Mouse (Mus musculus): ENCODE data around the gene Agfg2. TPM values are rescaled to one million over a fixed set of nuclear protein-coding genes. Genes with fewer than 3 reads are reported as not detected.

Gene Agfg2
- polyA plus RNA-seq (2014; fragmentation: Illumina TruSeq; extraction: RNeasy Lipid Tissue Mini Kit (QIAGEN cat#74804); ENCODE audit: low read depth, low replicate concordance): 11.3 TPM

GRCm38 (mm10) chr5:137684294-137685123, at the start of gene Agfg2:
Agfg2 (minus strand) TSS chr5:137684726.

DNA sequence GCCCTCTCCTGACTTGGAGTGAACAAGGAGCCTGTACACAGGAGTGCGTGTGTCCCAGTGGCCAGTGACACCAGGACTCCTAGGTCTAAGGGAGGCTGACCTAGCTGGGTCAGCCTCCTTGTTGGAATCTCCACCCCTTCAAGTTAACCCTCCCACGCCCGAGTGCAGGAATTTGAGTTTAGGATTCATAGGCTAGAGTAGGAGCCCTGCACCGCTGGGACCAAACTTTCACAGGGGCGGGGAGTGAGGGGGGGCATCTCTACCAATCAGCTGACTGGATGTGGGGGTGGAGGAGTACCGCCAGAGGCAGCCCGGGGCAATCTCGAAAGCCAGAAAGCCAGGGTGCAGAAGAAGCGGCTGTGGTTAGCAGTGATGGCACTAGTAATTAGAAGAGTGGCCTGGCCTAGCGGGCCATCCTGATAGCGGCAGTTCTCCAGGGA, 38.9 kb downstream of the Agfg2 start, which contains the start of gene Irs3:
Gene Irs3, minus strand, starts transcription at position 63 of the 440 bp plus-strand sequence.

DNA sequence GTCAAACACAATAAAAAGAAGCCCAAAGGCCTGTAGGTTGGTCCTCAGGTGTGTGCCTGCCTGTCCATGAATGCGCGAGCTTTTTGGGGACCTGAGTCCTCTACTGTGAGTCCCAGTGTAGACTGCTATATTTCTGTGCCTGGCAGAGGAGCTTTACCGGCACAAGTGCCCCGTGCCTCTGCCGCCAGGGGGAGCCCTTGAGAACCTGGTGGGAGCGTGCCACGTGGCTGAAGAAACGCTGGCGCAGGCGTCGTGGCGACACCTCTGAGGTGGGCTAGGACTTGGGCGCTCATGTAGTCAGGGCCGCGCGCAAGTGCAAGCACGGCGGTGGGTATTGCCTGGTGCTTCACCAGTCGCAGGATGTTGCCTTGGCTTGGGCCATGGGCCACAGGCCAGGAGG, 43.5 kb downstream of the Agfg2 start, which contains the start of gene Sap25:
Gene Sap25, plus strand, starts transcription at position 281 of the 400 bp plus-strand sequence.

DNA sequence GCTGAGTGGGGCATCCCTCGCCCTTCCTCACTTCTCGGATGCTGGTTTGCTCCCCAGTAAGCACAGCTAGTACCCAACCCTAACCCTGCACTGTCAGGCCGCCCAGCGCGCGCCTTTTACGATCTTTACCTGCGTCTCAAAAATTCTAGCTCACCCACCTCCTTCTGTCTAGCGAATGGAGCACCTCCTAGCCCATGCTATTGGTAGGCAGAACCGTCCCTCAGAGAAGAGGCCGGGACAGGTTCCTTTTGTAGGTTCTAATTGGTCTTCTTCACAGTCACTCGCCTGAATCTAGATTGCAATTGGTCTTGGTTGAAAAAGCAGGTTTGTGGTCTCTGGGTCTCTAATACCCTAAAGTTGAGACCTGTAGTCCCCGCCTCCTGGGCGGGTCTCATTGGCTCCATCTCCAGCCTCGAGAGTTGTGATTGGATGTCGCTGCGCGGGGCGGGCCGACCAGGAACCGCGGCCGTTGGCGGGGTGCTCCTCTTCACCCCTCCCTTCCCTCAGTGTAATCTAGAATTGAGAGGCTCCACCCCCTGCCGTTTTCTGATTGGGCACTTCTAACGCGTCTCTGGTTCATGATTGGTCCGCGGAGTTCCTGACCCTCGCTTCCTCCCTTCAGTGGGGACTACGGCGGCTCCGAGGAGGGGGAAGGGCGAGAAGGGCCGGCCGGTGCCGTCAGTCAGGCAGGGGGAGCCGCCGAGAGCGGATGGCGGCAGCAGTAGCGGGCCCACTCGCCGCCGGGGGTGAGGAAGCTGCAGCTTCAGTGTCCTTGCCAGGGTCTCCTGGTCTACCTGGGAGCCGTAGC, 55.8 kb downstream of the Agfg2 start, which contains the start of the genes Fbxo24, Lrch4 and Gm20605:
Gene Fbxo24, minus strand, starts transcription at position 505 of the 808 bp plus-strand sequence.
Gene Lrch4, plus strand, starts transcription at position 624 of the 808 bp plus-strand sequence.
Gene Gm20605, plus strand, starts transcription at position 678 of the 808 bp plus-strand sequence.

DNA sequence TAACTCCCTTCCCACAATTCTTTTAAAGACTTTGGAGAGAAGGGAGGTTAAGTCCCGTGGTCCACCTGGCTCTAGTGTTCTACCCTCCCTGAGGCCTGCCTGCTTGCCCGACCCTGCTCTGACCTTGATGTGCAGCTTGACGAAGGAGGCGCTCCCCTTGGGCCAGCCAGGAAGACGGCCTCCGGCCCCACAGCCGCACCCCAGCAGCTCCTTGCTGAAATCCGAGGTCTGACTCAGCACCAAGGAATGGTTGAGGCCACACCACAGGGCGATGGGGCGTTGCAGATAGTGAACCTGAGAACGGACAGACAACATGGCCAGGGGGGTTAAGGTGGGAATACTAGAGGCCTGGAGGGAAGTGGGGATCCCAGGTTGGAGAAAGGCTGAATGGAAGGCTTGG, 71.0 kb downstream of the Agfg2 start, which contains the start of gene Pcolce:
Gene Pcolce, minus strand, starts transcription at position 235 of the 400 bp plus-strand sequence.

DNA sequence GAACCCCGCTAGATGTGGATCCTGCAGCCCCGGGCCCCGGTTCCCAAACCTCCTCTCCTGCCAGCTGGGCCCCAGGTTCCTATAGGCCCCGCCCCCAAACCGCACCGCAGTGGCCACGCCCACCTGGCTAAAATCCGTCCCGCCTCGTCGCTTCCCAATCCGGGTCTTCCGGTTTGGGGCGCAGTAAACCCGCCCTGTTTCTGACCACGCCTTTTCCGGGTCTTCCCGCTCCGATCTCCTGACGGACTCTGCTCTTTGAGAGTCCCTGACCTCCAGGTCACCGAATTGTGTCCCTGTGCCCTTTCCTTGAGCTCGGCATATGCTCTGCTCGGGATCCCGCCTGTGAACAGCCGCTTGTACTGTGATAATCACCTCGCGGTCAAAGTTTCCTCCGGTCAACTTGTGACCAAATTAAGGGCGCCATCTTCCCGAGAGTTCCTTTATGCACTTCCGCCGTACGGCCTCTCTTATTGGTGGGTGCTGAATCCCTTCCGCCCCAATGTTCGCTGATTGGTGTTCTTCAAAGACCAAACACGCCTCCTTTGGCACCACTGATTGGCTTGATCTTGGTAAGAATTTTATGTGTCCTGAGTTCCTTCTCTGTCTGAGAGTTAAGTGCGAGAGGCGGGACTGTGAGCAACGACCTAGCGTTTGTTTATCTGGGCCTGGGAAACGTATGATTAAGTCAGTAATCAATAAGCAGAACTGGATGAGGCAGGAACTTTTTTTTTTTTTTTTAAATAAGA, 83.7 kb downstream of the Agfg2 start, which contains the start of gene Mospd3:
Gene Mospd3, minus strand, starts transcription at position 440 of the 746 bp plus-strand sequence.

Other genes with a start within 250 kb of the Agfg2 start
- gene Zan, start 207.7 kb downstream of the Agfg2 start, polyA plus RNA-seq (2014; fragmentation: Illumina TruSeq; extraction: RNeasy Lipid Tissue Mini Kit (QIAGEN cat#74804); ENCODE audit: low read depth, low replicate concordance): not detected
- gene Pop7, start 182.2 kb downstream of the Agfg2 start, polyA plus RNA-seq (2014; fragmentation: Illumina TruSeq; extraction: RNeasy Lipid Tissue Mini Kit (QIAGEN cat#74804); ENCODE audit: low read depth, low replicate concordance): not detected
- gene Gigyf1, start 166.2 kb downstream of the Agfg2 start, polyA plus RNA-seq (2014; fragmentation: Illumina TruSeq; extraction: RNeasy Lipid Tissue Mini Kit (QIAGEN cat#74804); ENCODE audit: low read depth, low replicate concordance): 1.5 TPM
- not detected for gene Epo, start 151.5 kb downstream of the Agfg2 start, polyA plus RNA-seq (2014; fragmentation: Illumina TruSeq; extraction: RNeasy Lipid Tissue Mini Kit (QIAGEN cat#74804); ENCODE audit: low read depth, low replicate concordance)
- gene Gnb2, start 151.2 kb downstream of the Agfg2 start, polyA plus RNA-seq (2014; fragmentation: Illumina TruSeq; extraction: RNeasy Lipid Tissue Mini Kit (QIAGEN cat#74804); ENCODE audit: low read depth, low replicate concordance): 1.4 TPM
- gene Actl6b, start 131.2 kb downstream of the Agfg2 start, polyA plus RNA-seq (2014; fragmentation: Illumina TruSeq; extraction: RNeasy Lipid Tissue Mini Kit (QIAGEN cat#74804); ENCODE audit: low read depth, low replicate concordance): not detected
- not detected for gene Tfr2, start 114.9 kb downstream of the Agfg2 start, polyA plus RNA-seq (2014; fragmentation: Illumina TruSeq; extraction: RNeasy Lipid Tissue Mini Kit (QIAGEN cat#74804); ENCODE audit: low read depth, low replicate concordance)
- not detected for gene Mospd3, start 83.7 kb downstream of the Agfg2 start, polyA plus RNA-seq (2014; fragmentation: Illumina TruSeq; extraction: RNeasy Lipid Tissue Mini Kit (QIAGEN cat#74804); ENCODE audit: low read depth, low replicate concordance)
- gene Pcolce, start 70.9 kb downstream of the Agfg2 start, polyA plus RNA-seq (2014; fragmentation: Illumina TruSeq; extraction: RNeasy Lipid Tissue Mini Kit (QIAGEN cat#74804); ENCODE audit: low read depth, low replicate concordance): 7.1 TPM
- not detected for gene Fbxo24, start 55.7 kb downstream of the Agfg2 start, polyA plus RNA-seq (2014; fragmentation: Illumina TruSeq; extraction: RNeasy Lipid Tissue Mini Kit (QIAGEN cat#74804); ENCODE audit: low read depth, low replicate concordance)
- 0.85 TPM for gene Lrch4, start 55.6 kb downstream of the Agfg2 start, polyA plus RNA-seq (2014; fragmentation: Illumina TruSeq; extraction: RNeasy Lipid Tissue Mini Kit (QIAGEN cat#74804); ENCODE audit: low read depth, low replicate concordance)
- gene Gm20605, start 55.6 kb downstream of the Agfg2 start, polyA plus RNA-seq (2014; fragmentation: Illumina TruSeq; extraction: RNeasy Lipid Tissue Mini Kit (QIAGEN cat#74804); ENCODE audit: low read depth, low replicate concordance): not detected
- not detected for gene Sap25, start 43.4 kb downstream of the Agfg2 start, polyA plus RNA-seq (2014; fragmentation: Illumina TruSeq; extraction: RNeasy Lipid Tissue Mini Kit (QIAGEN cat#74804); ENCODE audit: low read depth, low replicate concordance)
- gene Irs3, start 39.0 kb downstream of the Agfg2 start, polyA plus RNA-seq (2014; fragmentation: Illumina TruSeq; extraction: RNeasy Lipid Tissue Mini Kit (QIAGEN cat#74804); ENCODE audit: low read depth, low replicate concordance): not detected
- gene Nyap1, start 56.9 kb upstream of the Agfg2 start, polyA plus RNA-seq (2014; fragmentation: Illumina TruSeq; extraction: RNeasy Lipid Tissue Mini Kit (QIAGEN cat#74804); ENCODE audit: low read depth, low replicate concordance): 0.16 TPM
- gene Tsc22d4, start 61.0 kb upstream of the Agfg2 start, polyA plus RNA-seq (2014; fragmentation: Illumina TruSeq; extraction: RNeasy Lipid Tissue Mini Kit (QIAGEN cat#74804); ENCODE audit: low read depth, low replicate concordance): 0.36 TPM
- gene Ppp1r35, start 94.1 kb upstream of the Agfg2 start, polyA plus RNA-seq (2014; fragmentation: Illumina TruSeq; extraction: RNeasy Lipid Tissue Mini Kit (QIAGEN cat#74804); ENCODE audit: low read depth, low replicate concordance): not detected
- gene Mepce, start 102.9 kb upstream of the Agfg2 start, polyA plus RNA-seq (2014; fragmentation: Illumina TruSeq; extraction: RNeasy Lipid Tissue Mini Kit (QIAGEN cat#74804); ENCODE audit: low read depth, low replicate concordance): 8.0 TPM
- 5.1 TPM for gene Zcwpw1, start 103.1 kb upstream of the Agfg2 start, polyA plus RNA-seq (2014; fragmentation: Illumina TruSeq; extraction: RNeasy Lipid Tissue Mini Kit (QIAGEN cat#74804); ENCODE audit: low read depth, low replicate concordance)
- not detected for gene Pilra, start 151.6 kb upstream of the Agfg2 start, polyA plus RNA-seq (2014; fragmentation: Illumina TruSeq; extraction: RNeasy Lipid Tissue Mini Kit (QIAGEN cat#74804); ENCODE audit: low read depth, low replicate concordance)
- 0.65 TPM for gene Pilrb1, start 173.4 kb upstream of the Agfg2 start, polyA plus RNA-seq (2014; fragmentation: Illumina TruSeq; extraction: RNeasy Lipid Tissue Mini Kit (QIAGEN cat#74804); ENCODE audit: low read depth, low replicate concordance)
- gene Pilrb2, start 187.1 kb upstream of the Agfg2 start, polyA plus RNA-seq (2014; fragmentation: Illumina TruSeq; extraction: RNeasy Lipid Tissue Mini Kit (QIAGEN cat#74804); ENCODE audit: low read depth, low replicate concordance): not detected
- 1.7 TPM for gene Cyp3a13, start 236.9 kb upstream of the Agfg2 start, polyA plus RNA-seq (2014; fragmentation: Illumina TruSeq; extraction: RNeasy Lipid Tissue Mini Kit (QIAGEN cat#74804); ENCODE audit: low read depth, low replicate concordance)